Mouse (Mus musculus): ENCODE measurements around the gene Cdh11. TPM values are rescaled to one million over a fixed set of nuclear protein-coding genes. Genes with fewer than 3 reads are reported as not detected.

The Cdh11 gene
- polyA plus RNA-seq, 1 experiment from 2014 or later = 40.9 TPM

- Histone ChIP-seq H3K4me1 (replicated peaks) (no peaks in the 10 kb centered on the region), H3K4me2 (no peak overlapping the region), H3K9ac (no peak overlapping the region), H3K9me3 (no peaks in the 10 kb centered on the region), H3K27ac (replicated peaks) (no peak overlapping the region), H3K27me3 (no peaks in the 10 kb centered on the region), H3K4me3 (no peak overlapping the region), H3K36me3 (no peaks in the 10 kb centered on the region)
- no peak for ATAC-seq (ENCODE audit: low FRiP score, low read depth)
- 94% methylated on average over 6 of the region's 6 CpGs for WGBS
Measured at GRCm38 (mm10) chr8:102593899-102594298, 191.5 kb downstream of the Cdh11 start.

Small RNAs within 50 kb of the gene (microRNA-seq; reads per million reads assigned to microRNA genes)
- gene Gm26301 = not detected
